Mouse (Mus musculus): ENCODE data around the gene Wwox.

GRCm38 (mm10) chr8:115222545-115222944, 783.1 kb downstream of the Wwox start:
- no peak for TF ChIP-seq GATA1 (IDR thresholded peaks at IDR 0.05; ENCODE audit: borderline replicate concordance, low read length)
- no peak for TF ChIP-seq FLI1 (IDR thresholded peaks at IDR 0.05; ENCODE audit: low read length)

All from megakaryocyte, embryonic 14.5 days (primary cell).